10 mouse cellular contexts compared by ENCODE assay signal in genomic region chr17:28936622-28937345, GRCm38 (mm10). TPM values are rescaled to one million over a fixed set of nuclear protein-coding genes. Genes with fewer than 3 reads are reported as not detected.
DNase-seq lines count a peak whose midpoint lies in the region; ATAC-seq and TF ChIP-seq lines count a peak whose summit lies in the region.
"Had no signal": no experiment of that assay in that cellular context is flagged by ENCODE, and none has a peak within 500 bp of the region (broad histone marks: within the 10 kb centered on the region; RNA-seq: fewer than 3 reads in every experiment).

No protein-coding gene starts in this region.

- H3K4me1 ChIP-seq in spleen, adult 2 months (ENCODE audit: control insufficient read depth, insufficient read depth, insufficient read length): no peaks in the 10 kb centered on the region
- H3K4me1 ChIP-seq: midbrain, embryonic 12.5 days had no signal

- H3K27me3 ChIP-seq in spleen, adult 2 months (ENCODE audit: control insufficient read depth, insufficient read depth, low read length): no peaks in the 10 kb centered on the region
- H3K27me3 ChIP-seq: midbrain, embryonic 12.5 days had no signal

- intact Hi-C loops in gastrocnemius, postnatal 14 days (cut with DNase I; ENCODE audit: low total_unique reads): no loop called here

- peak; percentile 69; the same call in 1 of the 2 replicates for TF ChIP-seq CTCF in spleen, adult 2 months (IDR thresholded peaks at IDR 0.05; ENCODE audit: extremely low read depth, insufficient read depth, insufficient read length, insufficient replicate concordance)

- no peak for ATAC-seq in activated CD4-positive, CD25-positive, alpha-beta regulatory T cell, adult 4 months
- no peak for ATAC-seq in inflammation-experienced regulatory T-cells, adult 6 months

- 77% methylated on average over 10 of the region's 10 CpGs for WGBS in spleen, adult 2 months

- no peak for TF ChIP-seq POLR2A in spleen, adult 2 months (IDR thresholded peaks at IDR 0.05; ENCODE audit: low read depth, low read length)

- peak; percentile 59 for DNase-seq in gastrocnemius, postnatal 14 days
- DNase-seq in gastrocnemius, adult 18-20 months (ENCODE audit: low spot score): no peak
- DNase-seq in right cerebral cortex, postnatal 4 days: peak; percentile 64
- DNase-seq in right cerebral cortex, postnatal 36 days (ENCODE audit: low spot score in 2 of 2): no peak
- DNase-seq in kidney, postnatal 4 days: peak; percentile 74 to 76
- DNase-seq in spleen, adult 2 months (ENCODE audit: low read depth in 1 of 2, low spot score in 2 of 2): peak; percentile 17 to 40

- no peak overlapping the region for H3K27ac ChIP-seq in spleen, adult 2 months (ENCODE audit: insufficient read depth, low read length)
- H3K27ac ChIP-seq: midbrain, embryonic 12.5 days had no signal

- H3K36me3 ChIP-seq in spleen, adult 2 months (ENCODE audit: control insufficient read depth, insufficient read depth, low read length): no peaks in the 10 kb centered on the region
- H3K36me3 ChIP-seq: midbrain, embryonic 12.5 days had no signal

- no peak overlapping the region for H3K4me3 ChIP-seq in spleen, adult 2 months (ENCODE audit: extremely low read depth, insufficient read depth, insufficient read length)
- H3K4me3 ChIP-seq: midbrain, embryonic 12.5 days had no signal

RNA-seq across cellular contexts. Expression of gene Pxt1, which starts 6.9 kb away (rescaled TPM):
- total RNA-seq in gastrocnemius, postnatal 14 days (2021): not detected
- total RNA-seq in gastrocnemius, adult 18-20 months (2021): not detected
- polyA plus RNA-seq in spleen, adult 2 months (2012; rRNA removed): 0.18 and 0.28 TPM in 2 replicates
- under 1 TPM in 1 of 2 experiments, not detected in 1; 0.77 TPM for polyA plus RNA-seq in activated CD4-positive, CD25-positive, alpha-beta regulatory T cell, adult 4 months (2017; shearing (Covaris generic))
- not detected for polyA plus RNA-seq in inflammation-experienced regulatory T-cells, adult 6 months (2017; shearing (Covaris generic))
- total RNA-seq: gastrocnemius, postnatal 4 days had no signal
- polyA plus RNA-seq: midbrain, embryonic 12.5 days had no signal

RNA-seq across cellular contexts. Expression of gene Kctd20, which starts 15.0 kb away (rescaled TPM):
- 10 to 100 TPM; 36.8 to 39.4 TPM for total RNA-seq in gastrocnemius, postnatal 14 days (2021)
- total RNA-seq in gastrocnemius, adult 18-20 months (2021): 10 to 100 TPM; 37.1 to 42.1 TPM
- 27.4 and 58.3 TPM in 2 replicates for polyA plus RNA-seq in spleen, adult 2 months (2012; rRNA removed)
- 10 to 100 TPM; 32.0 to 47.5 TPM for polyA plus RNA-seq in activated CD4-positive, CD25-positive, alpha-beta regulatory T cell, adult 4 months (2017; shearing (Covaris generic))
- 10 to 100 TPM; 34.6 to 46.0 (median 39.5) TPM for polyA plus RNA-seq in inflammation-experienced regulatory T-cells, adult 6 months (2017; shearing (Covaris generic))

RNA-seq across cellular contexts. Expression of gene 4930539E08Rik, which starts 21.7 kb away (rescaled TPM):
- total RNA-seq in gastrocnemius, postnatal 14 days (2021): under 1 TPM in 1 of 2 experiments, not detected in 1; 0.04 TPM
- not detected for total RNA-seq in gastrocnemius, adult 18-20 months (2021)
- 0.37 and 0.59 TPM in 2 replicates for polyA plus RNA-seq in spleen, adult 2 months (2012; rRNA removed)
- polyA plus RNA-seq in activated CD4-positive, CD25-positive, alpha-beta regulatory T cell, adult 4 months (2017; shearing (Covaris generic)): 1 to 10 TPM; 1.5 to 1.6 TPM
- polyA plus RNA-seq in inflammation-experienced regulatory T-cells, adult 6 months (2017; shearing (Covaris generic)): 1 to 10 TPM in 2 of 3 experiments, under 1 TPM in 1; 0.25 to 3.2 (median 2.7) TPM

Comparison
In these comparisons a context has a peak if more than half of its experiments do, and no peak if none do; other contexts are left out.
1. DNase-seq: peak in gastrocnemius, postnatal 14 days (single experiment), right cerebral cortex, postnatal 4 days (single experiment), kidney, postnatal 4 days (2 of 2) and spleen, adult 2 months (2 of 2); none in gastrocnemius, adult 18-20 months (single experiment) and right cerebral cortex, postnatal 36 days (0 of 2).